Mouse (Mus musculus): Measurements from ENCODE around the gene Nup98.

DNA sequence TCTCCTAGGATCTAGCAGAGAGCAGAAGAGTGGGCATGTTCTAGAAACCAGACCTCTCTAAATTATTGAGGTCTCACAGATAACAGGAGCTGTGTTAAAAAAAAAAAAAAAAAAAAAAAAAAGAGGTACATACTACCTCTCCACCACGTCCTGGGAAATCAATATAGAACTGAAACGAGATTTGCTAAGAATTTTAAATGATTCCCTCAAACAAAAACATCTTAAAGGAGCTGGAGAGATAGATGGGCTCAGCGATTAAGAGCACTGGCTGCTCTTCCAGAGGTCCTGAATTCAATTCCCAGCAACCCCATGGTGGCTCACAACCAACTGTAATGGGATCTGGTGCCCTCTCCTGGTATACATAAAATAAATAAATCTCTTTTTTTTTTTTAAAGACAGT lies 1.1 kb upstream of the Nup98 start:
- TF ChIP-seq GATA1 (IDR thresholded peaks at IDR 0.05; ENCODE audit: borderline replicate concordance, low read length) = no peak
- no peak for TF ChIP-seq FLI1 (IDR thresholded peaks at IDR 0.05; ENCODE audit: low read length)

All from megakaryocyte, embryonic 14.5 days (primary cell).